Mouse (Mus musculus) natural killer cell, adult 2 months (primary cell): Measurements from ENCODE around the gene Tesc.

ENCODE experiments used
- DNase-seq, 2 experiments: peaks; one replicate each; pipeline ENCODE4 v3.0.0; 2022; ENCODE audit warnings: low spot score in 2 of 2

Tesc gene

DNA sequence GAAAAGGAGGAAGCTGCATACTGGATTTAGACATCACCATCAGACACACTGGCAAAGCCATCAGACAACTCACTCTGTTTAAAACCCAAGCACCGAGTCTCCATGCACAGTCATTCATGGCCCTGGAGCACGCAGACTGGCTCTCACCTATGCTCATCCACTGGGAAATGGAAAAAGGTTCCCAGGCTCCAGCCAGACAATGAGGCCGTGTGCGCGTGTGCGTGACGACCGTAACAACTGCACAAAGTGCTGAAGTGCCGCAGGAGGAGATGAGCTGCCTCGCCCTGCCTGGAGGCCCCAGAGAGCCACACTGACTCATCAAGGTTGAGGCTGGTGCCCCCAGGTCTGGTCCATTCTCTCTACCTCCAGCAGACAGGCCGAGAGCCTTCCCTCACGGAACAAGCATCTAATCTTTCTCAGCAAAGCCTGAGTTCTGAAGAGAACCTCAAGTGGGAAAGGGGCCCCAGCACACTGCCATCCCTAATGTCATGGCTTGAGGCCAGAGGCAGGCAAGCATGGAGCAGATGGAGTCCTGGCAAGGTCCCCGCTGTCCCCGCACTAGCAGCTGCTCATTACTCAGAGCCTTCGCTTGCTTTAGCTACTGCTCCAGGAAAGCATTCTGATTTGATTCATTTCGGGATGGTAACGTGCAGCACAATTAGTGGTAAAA, 80.7 kb downstream of the Tesc start:
- no peak for DNase-seq

GRCm38 (mm10) chr5:118108794-118109440, 81.4 kb downstream of the Tesc start:
- DNase-seq = no peak
